Mouse (Mus musculus) thymus, postnatal 36 days (tissue): ENCODE measurements at regions not wholly inside any gene's neighbourhood (a gene's known extent, or its start where the extent isn't known, plus 50 kb on each side); places are given as distances from the start of the nearest gene placed in this dataset.
A peak's percentile ranks its signal among the peaks of the same experiment; 100 is the strongest.

Experiments used
- DNase-seq, 2 experiments: peaks; one replicate each; pipeline ENCODE4 v3.0.0; 2022; ENCODE audit warnings: mixed read lengths in 2 of 2

DNA sequence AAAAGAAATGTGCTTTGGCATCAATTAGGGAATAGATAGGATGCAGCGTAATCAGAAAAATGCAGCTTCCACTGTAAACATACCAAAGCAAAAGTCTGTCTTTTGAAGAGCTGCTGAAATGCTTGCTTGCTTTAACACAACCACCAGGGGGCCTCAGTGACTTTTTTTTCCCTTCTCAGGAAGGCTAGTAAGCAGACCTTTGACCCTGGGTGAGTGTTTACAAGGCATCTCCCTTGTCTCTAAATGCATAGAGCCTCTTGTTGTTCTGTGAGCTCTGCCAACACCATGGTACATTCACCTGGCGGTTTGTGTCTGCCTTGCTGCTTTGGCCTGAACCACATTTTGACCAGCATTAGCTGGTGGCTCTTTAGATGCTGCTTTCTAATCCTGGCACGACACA is 191.9 kb upstream of the C9orf72 start:
- no peak for DNase-seq

DNA sequence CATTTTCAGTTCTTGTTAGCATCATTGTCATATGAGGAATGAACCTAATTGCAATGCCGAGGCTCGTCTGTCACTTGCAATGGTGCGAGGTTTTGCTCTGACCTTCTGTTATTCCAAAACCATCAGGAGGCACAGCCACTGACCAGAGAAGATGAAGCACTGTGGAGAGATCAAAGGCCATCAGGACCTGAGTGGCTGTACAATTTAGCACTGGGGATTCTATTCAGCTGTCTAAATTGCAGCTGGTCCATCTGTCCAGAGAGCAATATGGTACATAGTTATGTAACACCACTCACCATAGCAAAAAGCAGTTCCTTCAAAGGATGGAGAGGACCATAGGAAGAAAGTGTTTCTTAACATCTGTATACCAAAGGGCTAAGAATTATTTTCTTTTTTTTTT is 187.5 kb upstream of the C9orf72 start:
- no peak for DNase-seq

DNA sequence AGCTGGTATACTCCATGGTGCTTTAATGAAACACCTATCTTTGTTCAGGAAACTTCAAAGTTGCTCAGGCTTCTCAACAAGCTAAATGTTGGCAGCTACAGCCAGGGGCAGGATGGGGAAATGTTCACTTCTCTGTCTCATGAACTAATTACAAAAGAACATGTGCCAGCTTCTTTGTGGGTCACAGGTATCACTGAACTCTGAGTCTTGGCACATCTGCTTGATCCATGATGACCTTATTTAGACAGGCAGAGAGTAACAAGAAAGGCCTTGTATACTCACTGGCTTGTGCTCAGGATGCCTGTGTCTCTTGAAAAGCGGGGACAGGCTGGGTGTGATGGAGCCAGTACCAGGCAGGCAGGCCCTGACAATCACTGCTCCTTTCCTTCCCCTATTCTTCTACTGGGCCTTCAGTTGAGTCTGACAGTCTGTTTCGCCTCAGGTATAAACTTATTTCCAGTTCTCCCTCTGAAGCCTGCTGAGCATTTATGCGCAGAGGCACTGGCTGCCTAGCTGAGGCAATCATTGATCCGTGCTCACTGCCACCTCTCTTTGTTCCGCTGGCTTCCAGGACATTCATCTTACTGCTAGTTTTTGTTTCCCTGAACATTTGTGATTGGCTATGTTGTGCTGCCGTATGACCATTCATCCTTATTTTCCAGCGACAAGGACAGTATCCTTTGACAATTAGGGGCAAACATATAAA is 179.5 kb upstream of the C9orf72 start:
- DNase-seq, result no peak

DNA sequence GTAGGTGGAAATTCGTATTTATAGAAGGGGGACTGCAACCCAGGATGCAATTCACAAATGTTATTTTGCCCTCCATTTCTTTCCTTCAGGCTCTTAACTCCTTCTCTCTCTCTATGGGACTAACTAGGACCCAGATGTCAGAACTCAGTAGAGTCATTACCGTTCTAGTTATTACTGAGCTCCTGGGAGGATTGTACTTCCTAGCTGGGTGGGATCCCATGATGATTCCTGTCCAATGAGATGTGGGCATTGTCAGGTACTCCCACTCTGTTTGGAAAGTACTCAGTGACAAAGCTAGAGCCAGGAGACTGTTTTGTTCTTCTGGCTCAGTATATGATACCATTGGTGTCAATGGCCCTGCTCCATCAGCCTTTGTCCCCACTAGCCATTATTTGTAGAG is 178.1 kb upstream of the C9orf72 start:
- DNase-seq, result no peak

DNA sequence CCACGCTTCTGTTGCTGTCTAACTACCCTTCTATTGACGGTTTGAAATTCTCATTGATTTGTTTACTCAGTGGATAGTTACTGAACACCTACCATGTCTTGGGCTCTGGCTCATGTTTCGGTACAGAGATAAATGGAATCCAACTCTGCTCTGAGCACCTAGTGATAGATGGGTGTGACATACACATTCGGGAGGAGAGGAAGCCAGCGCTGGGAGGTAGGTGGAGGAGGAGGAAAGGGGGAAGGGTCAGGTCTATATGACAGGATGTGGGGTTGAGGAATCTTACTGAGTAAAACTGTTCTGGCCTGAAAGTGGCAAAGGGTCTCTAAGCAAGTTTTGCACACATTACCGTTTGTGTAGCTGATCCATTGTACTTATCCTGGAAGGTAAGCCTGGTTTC is 177.6 kb upstream of the C9orf72 start:
- no peak for DNase-seq

DNA sequence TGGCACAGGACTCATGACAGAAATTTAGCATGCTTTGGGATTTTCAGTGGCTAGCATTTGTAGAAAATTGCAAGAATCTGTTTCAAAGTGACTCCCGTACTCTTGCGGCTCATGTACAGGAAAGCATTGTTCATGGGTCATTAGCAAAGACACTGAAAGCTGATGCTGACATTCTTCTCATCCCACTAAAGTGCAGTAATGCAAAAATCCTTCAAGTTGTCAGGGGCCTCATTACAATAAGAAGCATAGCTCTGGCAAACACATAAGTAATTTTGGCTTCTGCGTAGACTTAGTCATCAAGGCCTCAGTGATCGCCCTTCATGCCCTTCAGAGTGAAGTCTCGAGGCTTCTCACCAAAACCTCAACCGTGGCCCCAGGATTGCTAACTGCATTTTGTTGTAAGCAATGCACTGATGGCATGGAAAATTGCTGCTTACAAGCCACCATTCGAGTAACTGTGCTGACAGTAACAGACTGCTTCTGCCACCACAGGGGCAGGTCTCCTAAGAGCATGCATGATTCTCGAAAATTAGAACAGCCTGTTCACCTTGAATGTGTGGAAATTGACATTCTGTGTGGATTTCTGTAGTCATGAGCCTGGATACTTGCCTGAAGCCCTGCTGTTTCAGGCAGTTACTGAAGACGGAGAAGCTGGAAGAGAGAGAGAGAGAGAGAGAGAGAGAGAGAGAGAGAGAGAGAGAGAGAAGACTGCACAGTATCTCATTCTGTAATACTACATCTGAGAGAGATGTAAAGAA is 176.6 kb upstream of the C9orf72 start:
- no peak for DNase-seq

DNA sequence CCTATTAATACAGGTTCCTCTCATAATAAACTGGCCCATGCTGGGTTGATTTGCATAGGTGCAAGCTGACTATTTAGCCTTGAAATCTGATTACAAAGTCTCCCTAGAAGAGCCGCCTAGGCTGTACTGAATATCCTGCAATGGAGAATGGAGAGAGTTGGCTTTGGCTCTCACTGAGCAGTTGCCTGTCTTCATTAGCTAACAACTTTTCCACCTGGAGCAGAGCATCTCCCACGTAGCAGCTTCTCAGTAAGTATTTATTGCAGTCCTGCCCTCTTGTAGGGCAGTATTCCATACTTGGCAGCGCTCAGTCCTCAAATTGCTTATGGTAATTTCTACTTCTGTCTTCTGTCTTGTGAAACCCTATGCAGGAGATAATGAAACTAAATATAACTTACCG is 175.8 kb upstream of the C9orf72 start:
- no peak for DNase-seq

DNA sequence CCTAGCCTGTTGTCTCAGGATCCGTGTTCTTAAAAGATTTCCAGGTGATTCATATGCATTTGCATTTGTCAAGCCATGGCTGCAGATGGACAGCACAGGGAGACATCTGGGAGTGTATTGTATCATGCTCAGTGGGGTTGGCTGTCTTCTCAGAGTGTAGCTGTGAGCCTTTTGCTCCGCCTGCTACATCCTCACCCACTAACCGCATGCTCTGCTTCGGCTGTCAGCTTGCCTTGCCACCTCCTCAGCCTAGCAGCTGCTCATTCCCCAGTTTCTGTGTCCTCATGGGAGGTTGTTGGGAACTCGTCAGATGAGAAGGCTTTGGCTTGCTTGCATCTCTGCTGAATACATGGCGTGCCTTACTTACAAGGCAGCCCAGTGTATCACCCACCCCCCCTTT is 174.5 kb upstream of the C9orf72 start:
- DNase-seq, result no peak

DNA sequence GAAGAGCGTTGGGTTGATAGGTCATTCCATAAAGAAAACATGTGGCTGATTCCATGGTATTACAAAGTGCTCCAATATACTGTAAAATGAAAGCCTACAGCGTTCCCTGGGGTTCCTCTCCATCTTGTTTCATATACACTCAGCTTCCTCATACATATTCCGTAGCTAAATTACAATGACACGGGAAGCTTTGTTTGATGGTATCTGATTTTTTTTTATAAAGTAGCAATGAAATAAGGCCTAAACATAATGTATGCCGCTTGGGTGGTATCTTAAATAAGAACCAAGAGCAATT is 169.6 kb upstream of the C9orf72 start:
- no peak for DNase-seq

DNA sequence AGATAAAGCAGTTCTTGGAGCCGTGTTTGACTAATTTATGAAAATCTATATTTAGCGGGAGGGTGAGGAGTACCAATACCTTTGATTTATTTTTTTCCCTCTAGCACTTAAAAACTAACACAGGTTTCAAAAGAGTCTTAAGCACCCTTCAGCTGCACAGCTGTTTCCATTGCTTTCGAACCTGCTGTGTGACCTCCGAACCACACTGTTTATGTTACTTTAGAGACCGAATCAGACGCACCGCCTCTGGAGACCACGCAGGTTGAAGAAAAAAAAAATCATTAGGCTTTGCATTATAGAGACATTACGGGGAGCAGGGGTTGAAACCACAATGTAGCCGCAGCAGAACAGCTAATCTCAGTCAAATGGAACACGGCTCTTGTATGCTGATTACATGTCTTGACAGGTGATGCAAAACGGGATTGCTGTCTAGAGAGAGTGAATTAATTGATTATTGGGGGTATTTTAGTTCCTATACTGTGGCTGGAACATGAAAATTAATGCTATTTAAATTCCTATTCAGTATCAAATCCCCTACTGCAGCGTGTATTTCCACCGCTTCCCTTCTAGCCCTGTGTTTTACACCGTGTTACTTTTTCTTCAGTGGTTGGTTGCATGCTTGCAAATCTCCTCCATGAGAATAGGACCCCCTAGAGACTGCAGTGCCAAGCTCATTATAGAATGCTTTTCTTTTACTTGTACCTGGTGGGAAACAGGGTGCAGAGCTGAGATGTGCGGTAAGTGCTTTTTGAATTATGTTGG is 169.0 kb upstream of the C9orf72 start:
- DNase-seq, result no peak

DNA sequence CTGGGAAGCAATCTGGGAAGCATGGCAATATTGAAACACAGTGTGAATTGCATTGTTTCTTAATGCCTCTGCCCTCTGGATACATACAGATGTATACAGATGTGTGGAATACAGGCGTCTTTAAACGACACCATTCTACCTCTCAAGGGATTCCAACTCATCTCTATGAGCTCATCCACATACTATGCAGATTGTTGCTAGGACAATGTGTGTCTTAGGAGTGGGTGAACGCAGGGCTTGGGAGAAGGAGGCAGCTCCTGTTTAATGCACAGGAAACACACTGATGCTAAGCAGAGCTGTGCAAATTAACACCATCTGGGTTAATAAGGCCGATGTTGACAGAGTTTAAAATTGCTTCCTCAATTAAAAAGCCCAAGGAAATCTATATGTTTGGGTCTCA is 149.8 kb upstream of the C9orf72 start:
- no peak for DNase-seq

DNA sequence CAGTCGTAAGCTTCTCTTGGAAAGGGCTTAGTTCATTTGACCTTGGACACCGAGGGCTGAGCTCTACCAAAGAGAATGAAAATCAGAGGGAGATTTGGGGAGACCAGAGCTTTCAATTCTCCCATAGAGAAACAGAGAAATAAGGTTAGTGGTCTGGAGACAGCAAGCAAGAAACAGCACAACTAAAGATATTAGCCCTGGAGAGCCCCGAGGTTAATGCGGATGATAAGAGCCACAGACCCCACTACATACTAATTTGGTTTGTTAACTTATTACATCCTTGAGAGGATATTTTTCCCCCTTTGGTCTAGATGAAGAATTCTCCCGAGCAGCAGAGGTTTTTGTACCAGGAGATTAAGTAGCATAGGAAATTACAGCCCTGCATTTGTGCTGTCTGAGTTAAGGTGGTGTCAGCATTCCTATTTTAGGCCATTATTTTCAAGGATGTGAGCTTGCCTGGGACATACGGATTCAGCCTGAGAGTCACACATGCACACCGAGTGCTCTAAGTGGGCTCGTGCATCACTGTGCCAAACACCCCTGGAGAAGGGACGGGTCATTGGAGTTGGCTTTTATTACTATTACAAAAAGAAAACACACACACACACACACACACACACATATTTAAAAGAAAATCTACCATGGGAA is 147.4 kb upstream of the C9orf72 start:
- no peak for DNase-seq

DNA sequence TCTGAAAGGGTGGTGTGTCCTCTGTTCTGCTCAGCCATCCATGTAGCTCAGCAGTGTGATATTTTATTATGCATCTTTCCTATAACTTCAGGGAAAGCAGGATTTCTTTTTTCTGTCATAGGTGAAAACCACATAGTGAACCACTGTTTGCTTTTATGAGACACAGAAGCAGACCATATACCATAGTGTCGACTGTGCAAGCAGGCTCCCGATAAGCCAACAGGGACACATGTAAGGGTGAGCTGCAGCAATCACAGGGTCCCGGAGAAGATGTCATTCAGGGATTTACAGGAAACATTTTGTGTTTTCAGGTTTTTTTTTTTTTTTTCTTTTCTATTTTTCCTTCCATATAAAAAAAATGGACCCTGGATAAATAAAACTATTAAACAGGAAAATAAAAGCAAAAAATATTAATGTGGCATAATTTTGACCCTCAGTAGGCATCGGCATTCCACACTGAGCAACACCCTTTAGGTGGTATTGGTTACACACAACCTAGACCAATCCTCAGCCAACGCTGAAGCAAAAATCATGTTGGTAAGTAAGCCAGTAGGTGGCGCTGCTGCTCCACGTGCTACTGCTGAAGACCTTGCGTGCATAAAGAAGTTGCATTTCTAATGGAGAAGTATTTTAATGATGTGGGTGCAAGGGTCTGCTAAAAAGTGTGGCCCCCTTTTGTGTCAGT is 146.7 kb upstream of the C9orf72 start:
- DNase-seq, result peak; percentile 22 to 23

DNA sequence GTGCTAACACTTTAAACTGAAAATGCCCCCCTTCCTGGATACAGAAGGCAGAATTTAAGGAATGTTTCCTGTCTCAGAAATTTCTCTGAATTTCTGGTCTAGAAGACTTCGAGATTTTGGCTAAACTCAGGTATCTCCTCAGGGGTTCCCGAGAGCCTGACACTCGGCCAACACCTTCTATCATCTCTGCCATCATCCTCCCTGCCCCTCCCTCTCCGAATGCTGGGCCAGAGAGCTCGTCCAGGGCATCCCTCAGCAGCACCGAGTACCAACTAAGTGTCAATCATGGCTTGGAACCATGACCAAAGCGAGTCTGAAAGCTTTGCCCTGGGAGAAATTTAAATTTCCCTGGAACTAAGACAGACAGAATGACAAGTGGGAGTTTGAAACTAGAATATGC is 138.2 kb upstream of the C9orf72 start:
- no peak for DNase-seq

DNA sequence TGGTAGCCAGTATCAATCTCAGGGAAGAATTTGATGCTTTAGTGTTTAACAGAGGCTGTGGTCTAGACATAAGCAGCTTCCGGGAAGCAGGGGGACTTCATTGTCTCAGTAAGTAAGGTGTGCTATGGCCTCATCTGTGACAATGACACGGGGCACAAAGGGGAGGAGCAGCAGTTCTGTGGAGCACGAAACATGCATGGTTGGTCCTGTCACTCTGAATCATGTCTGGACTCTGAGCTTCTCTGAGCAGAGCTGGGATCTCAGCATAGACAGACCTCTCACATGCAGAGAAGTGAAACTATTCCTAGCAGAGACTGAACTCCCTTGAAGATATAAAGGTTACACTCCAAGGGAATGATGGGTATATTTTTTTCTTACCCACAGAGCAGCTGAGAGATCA is 136.2 kb upstream of the C9orf72 start:
- no peak for DNase-seq

DNA sequence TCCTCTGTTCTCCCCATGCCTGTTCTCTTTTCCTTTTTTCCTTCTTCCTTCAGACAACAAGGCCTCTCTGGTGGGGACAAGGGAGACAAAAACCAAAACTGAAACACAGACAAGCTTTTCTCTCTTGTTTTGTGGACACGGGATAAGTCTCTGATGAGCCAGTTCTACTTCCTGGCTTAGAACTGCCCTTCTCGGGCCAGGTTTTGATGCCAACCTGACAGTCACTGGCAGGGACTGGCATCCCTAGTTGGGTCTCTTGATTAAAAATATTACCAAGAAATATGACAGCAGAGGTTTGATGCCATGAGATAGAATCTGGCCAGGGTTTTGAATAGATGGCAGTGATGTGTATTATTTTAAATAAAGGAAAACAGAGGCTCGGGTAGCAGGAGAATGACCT is 133.4 kb upstream of the C9orf72 start:
- DNase-seq, result no peak

DNA sequence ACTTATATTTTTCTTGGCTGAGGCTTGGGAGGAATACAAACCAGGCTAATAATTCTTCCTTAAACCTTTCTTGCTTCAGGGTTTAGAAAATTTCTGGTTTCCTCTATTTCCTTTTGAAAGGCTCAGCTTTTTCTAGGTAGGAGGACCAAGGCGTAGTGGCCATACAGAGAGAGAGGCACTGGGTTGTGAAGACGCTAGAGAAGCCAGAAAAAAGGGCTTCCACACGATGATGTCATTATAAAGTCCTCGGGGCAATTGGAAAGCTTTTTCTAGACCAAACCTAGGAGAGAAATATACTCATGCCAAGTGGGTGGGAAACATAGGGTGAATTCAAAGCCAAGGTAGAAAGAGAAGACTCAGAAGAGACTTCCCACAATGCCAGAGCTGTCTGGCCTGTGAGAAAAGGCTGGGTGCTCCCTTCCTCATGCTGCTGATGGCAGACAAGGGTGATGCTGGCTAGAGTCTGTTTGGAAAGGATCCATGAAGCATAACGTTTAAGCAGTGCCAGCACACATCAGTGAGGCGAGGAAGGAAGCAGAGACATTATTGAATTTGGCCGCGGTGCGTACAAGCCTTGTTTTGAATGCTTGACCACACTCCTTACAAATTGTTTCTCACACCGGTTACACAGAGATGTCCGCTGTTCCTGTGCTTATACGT is 131.1 kb upstream of the C9orf72 start:
- no peak for DNase-seq

DNA sequence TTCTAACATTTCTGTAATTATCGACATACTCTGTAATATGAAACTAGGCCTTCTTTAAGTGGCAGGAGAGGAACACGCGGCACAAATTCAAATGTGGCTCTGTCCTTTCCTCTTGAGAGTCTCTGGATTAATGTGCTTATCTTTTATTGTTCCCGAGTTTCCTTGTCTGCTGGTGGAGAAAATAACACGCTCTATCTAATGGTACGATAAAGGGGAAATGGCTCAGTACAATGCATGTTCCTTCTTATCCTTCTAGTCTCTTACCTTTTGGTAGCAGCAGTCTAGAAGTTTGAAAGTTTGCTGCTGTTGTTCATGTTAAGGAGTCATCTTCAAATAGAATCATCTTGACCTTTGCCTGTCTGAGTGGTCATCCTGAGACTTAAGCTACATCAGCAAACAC is 130.1 kb upstream of the C9orf72 start:
- no peak for DNase-seq

DNA sequence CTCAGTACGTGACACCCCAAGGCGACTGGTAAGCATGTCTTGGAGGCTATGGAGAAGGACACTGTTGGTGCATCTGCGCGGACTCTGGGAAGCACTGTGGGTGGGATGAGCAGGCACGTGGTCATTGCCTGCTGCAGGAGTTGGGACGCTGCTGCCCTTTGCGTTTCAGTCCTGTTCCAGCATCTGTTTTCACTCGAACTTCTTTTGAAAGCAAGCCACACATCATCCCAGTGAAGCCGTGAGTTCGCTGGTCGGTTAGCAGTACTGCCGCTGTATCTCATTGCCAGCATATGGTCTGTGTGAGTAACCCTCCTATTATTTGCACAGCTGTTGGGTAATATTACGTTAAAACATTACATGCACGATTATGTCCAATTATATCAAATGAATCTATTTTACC is 128.1 kb upstream of the C9orf72 start:
- DNase-seq, result no peak

DNA sequence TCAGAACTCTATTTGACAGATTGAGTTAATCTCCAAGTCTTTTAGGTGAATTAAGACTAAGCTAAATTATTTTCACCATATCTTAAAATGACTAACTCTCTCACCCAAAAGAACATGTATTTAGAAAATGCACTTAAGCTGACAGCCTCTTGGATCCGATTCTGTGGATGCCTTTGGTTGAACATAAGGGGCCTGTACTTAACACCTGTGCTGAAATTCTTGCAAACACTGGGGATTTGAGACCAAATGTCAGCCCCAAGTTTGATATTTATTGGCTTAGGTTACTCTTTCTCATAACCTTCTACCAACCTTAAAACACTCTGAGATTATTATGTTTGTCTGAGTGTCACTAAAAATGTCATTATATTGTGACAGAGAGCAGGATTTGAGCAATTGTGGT is 126.6 kb upstream of the C9orf72 start:
- DNase-seq, result no peak

DNA sequence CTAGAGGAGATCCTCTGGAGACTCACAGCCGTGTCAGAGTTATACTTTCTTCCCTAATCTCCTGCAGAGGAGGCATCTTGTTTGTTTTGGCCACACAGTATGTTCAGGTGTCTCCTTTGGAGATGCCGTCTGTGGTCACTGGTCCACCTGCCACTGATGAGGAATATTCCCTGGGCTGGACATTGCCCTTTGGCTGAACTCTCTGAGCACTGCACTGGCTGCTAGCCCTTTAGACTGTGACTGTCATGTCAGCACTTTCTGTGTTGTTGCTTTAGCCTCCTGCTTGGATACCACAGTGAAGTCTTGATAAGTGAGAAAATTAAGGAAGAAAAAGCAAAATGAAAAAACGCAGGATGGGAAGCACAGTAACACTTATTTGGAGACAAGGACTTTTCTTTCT is 124.5 kb upstream of the C9orf72 start:
- DNase-seq, result no peak

DNA sequence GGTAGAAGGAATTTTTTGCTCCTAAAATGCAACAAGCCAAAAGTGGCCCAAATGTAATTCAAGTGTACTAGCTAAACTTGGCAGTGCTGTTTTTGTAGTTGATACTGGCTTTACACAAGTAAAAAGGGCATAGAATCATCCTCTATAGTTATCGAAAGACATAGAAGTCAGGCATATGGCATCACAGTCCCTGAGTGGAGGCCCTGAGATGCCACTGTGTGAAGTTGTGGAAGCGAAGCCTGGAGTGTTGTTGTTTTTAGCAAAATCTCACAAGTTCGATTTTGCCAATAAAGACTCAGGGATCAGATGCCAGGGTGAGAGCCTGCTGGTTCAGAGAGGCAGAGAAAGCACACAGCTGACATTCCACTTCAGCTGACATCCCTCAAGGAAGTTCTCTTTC is 121.6 kb upstream of the C9orf72 start:
- no peak for DNase-seq

DNA sequence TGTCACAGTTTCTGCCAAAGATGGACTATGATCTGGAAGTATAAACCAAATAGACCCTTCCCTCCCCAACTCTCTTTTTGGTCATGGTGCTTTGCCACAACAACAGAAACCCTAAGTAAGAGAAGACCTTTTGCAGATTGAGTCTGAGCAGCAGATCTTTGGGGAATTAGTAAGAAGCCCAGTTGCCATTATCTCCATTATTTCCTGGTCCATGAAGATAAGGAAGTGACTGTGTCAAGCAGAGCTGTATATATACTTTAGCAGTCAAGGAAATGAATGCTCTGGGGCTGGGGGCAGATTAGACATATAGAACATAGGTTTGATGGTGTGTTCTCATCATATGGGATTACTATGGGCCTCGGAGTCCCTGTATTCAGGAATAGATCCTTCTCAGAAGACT is 117.8 kb upstream of the C9orf72 start:
- no peak for DNase-seq
